Mouse (Mus musculus): Measurements from ENCODE around the gene Mettl26.

- TF ChIP-seq POLR2A (IDR thresholded peaks at IDR 0.05; ENCODE audit: insufficient read length, low read depth), result no peak
- no peak for TF ChIP-seq USF1 (IDR thresholded peaks at IDR 0.05; ENCODE audit: low read depth)
- TF ChIP-seq CEBPB (IDR thresholded peaks at IDR 0.05; ENCODE audit: insufficient read depth, poor library complexity, severe bottlenecking), result no peak
- no peak for TF ChIP-seq POLR2AphosphoS2 (IDR thresholded peaks at IDR 0.05; ENCODE audit: insufficient read length, low read depth)
Measured at GRCm38 (mm10) chr17:25863681-25864080, 11.2 kb upstream of the Mettl26 start.
